Mouse (Mus musculus): ENCODE measurements around the gene Cpne4. TPM values are rescaled to one million over a fixed set of nuclear protein-coding genes. Genes with fewer than 3 reads are reported as not detected.

Cpne4 gene
- 2.7 and 3.3 TPM in 2 replicates for polyA plus RNA-seq (2016; fragmentation: Nextera tagmentation; extraction: Ambion mirVana)

GRCm38 (mm10) chr9:104546986-104547385, at the start of gene Cpne4:
Cpne4 (plus strand) TSS chr9:104547286.
- no peak within 1 kb of the TSS for H3K9ac ChIP-seq
- ATAC-seq (ENCODE audit: insufficient number of reproducible peaks, insufficient read depth, low FRiP score, low TSS enrichment): no peak
- H3K4me1 ChIP-seq: no peaks in the 10 kb centered on the region
- no peak within 1 kb of the TSS for H3K27ac ChIP-seq
- no peaks in the 10 kb centered on the region for H3K27me3 ChIP-seq
- 72% methylated on average over 2 of the region's 2 CpGs for WGBS
- H3K4me3 ChIP-seq: no peak within 1 kb of the TSS
- H3K9me3 ChIP-seq: no peaks in the 10 kb centered on the region
- H3K36me3 ChIP-seq: no peaks in the 10 kb centered on the region
- no peak within 1 kb of the TSS for H3K4me2 ChIP-seq (replicated peaks)

GRCm38 (mm10) chr9:104515187-104515586, 31.9 kb upstream of the Cpne4 start:
- Histone ChIP-seq H3K4me3 (no peak overlapping the region), H3K36me3 (no peaks in the 10 kb centered on the region), H3K9ac (no peak overlapping the region), H3K4me1 (no peaks in the 10 kb centered on the region), H3K9me3 (no peaks in the 10 kb centered on the region), H3K27ac (no peak overlapping the region), H3K4me2 (replicated peaks) (no peak overlapping the region), H3K27me3 (no peaks in the 10 kb centered on the region)
- 78% methylated on average over 6 of the region's 6 CpGs for WGBS
- ATAC-seq (ENCODE audit: insufficient number of reproducible peaks, insufficient read depth, low FRiP score, low TSS enrichment): no peak

DNA sequence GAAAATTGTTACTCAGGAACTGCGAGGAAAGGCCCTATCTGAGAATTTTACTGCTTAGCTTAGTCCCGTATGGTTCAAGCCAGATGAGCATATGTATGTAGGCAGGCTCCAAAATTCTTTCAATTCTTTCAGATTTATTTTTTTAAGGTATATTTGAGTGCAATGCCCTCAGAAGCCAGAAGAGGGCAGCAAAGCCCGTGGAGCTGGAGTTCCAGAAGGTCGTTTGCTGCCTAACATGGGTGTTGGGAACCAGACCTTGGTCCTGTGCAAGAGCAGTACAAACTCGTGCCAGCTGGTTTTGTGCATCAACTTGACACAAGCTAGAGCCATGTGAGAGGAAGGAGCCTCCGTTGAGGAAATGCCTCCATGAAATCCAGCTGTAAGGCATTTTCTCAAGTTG, 11.6 kb upstream of the Cpne4 start:
- Histone ChIP-seq H3K4me1 (no peaks in the 10 kb centered on the region), H3K4me2 (replicated peaks) (no peak overlapping the region), H3K9ac (no peak overlapping the region), H3K36me3 (no peaks in the 10 kb centered on the region), H3K4me3 (no peak overlapping the region), H3K27me3 (no peaks in the 10 kb centered on the region), H3K27ac (no peak overlapping the region), H3K9me3 (no peaks in the 10 kb centered on the region)
- WGBS: 52% methylated on average over 6 of the region's 6 CpGs
- ATAC-seq (ENCODE audit: insufficient number of reproducible peaks, insufficient read depth, low FRiP score, low TSS enrichment): no peak

DNA sequence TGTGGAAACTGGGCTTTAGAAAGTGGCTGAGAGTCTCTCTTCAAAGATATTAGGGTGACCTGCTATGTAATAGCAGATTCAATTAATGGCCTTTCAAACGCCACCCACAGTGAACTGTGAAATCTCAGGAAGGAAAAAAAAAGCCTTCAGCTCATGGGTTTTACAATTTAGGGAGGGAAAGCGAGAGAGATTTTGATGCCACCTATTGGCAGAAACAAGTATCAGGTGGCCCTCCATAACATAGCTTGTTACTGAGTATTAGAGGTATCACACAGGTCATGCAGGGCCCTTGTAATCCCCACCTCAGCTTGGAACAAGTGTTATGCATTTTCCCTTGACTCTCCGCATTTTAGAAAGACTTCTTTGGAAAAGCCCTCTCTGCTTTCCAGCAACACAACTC, 18.7 kb downstream of the Cpne4 start:
- Histone ChIP-seq H3K4me2 (replicated peaks) (no peak overlapping the region), H3K27ac (no peak overlapping the region), H3K4me3 (no peak overlapping the region), H3K36me3 (no peaks in the 10 kb centered on the region), H3K4me1 (no peaks in the 10 kb centered on the region), H3K9me3 (no peaks in the 10 kb centered on the region), H3K27me3 (peaks cover 13% of the 10 kb centered on the region), H3K9ac (no peak overlapping the region)
- WGBS: 50% methylated on average over 3 of the region's 3 CpGs
- no peak for ATAC-seq (ENCODE audit: insufficient number of reproducible peaks, insufficient read depth, low FRiP score, low TSS enrichment)

- no peak for ATAC-seq (ENCODE audit: insufficient number of reproducible peaks, insufficient read depth, low FRiP score, low TSS enrichment)
- Histone ChIP-seq H3K4me2 (replicated peaks) (no peak overlapping the region), H3K9ac (no peak overlapping the region), H3K9me3 (no peaks in the 10 kb centered on the region), H3K4me3 (no peak overlapping the region), H3K4me1 (no peaks in the 10 kb centered on the region), H3K27me3 (peaks cover 19% of the 10 kb centered on the region), H3K36me3 (no peaks in the 10 kb centered on the region), H3K27ac (no peak overlapping the region)
- 83% methylated on average over 5 of the region's 5 CpGs for WGBS
Measured at GRCm38 (mm10) chr9:104566468-104566867, 19.4 kb downstream of the Cpne4 start.

DNA sequence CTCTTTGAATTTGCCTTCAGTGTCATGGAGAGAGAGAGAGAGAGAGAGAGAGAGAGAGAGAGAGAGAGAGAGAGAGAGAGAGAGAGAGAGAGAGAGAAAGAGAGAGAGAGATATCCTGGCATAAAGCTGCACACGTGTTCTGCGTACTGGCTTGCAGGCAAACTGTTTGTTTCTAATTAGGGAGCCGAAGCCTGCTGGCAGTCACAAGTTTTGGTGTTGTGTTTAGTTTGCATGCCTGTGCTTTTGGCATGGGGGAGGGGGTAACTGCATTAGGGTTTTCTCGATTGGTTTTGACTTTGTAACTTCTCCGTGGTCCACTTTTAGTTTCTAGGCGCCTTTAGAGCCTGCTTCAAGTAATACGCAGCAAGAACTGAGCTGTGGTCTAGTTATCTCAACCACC, 20.0 kb downstream of the Cpne4 start:
- Histone ChIP-seq H3K27me3 (peaks cover 19% of the 10 kb centered on the region), H3K4me2 (replicated peaks) (no peak overlapping the region), H3K9ac (no peak overlapping the region), H3K9me3 (no peaks in the 10 kb centered on the region), H3K36me3 (no peaks in the 10 kb centered on the region), H3K4me1 (no peaks in the 10 kb centered on the region), H3K4me3 (no peak overlapping the region), H3K27ac (no peak overlapping the region)
- WGBS: 58% methylated on average over 7 of the region's 7 CpGs
- no peak for ATAC-seq (ENCODE audit: insufficient number of reproducible peaks, insufficient read depth, low FRiP score, low TSS enrichment)

GRCm38 (mm10) chr9:104569480-104570167, 22.5 kb downstream of the Cpne4 start:
- H3K4me3 ChIP-seq: no peak overlapping the region
- peak overlapping the region; percentile 14; the same call in 1 of the 2 replicates for H3K4me2 ChIP-seq (replicated peaks)
- no peak; the same call in 1 of the 2 replicates for ATAC-seq (ENCODE audit: insufficient number of reproducible peaks, insufficient read depth, low FRiP score, low TSS enrichment)
- under 1% methylated on average over 23 of the region's 25 CpGs for WGBS
- H3K36me3 ChIP-seq: no peaks in the 10 kb centered on the region
- no peak overlapping the region for H3K27ac ChIP-seq
- peaks cover 19% of the 10 kb centered on the region for H3K27me3 ChIP-seq
- H3K4me1 ChIP-seq: no peaks in the 10 kb centered on the region
- no peak overlapping the region for H3K9ac ChIP-seq
- H3K9me3 ChIP-seq: no peaks in the 10 kb centered on the region

DNA sequence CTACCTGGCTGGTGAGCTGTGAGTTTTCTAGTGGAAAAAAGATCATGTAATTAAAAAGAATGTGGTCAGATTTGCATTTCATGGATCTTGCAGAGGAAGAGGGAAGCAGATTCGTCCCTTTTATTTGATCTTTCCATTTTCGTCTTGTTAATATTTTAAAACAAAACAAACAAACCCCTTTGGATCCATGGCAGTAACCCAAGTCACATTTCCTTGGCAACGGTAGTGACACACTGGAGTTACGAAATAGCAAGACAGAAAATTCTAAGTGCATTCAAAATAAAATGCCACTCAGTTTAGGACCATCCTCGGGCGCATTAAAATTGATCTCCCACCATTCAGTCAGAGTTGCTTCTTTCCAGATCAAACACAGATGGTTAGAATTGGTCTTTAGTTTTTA, 25.8 kb downstream of the Cpne4 start:
- Histone ChIP-seq H3K27me3 (peaks cover 19% of the 10 kb centered on the region), H3K4me2 (replicated peaks) (no peak overlapping the region), H3K9ac (no peak overlapping the region), H3K9me3 (no peaks in the 10 kb centered on the region), H3K36me3 (no peaks in the 10 kb centered on the region), H3K4me1 (no peaks in the 10 kb centered on the region), H3K27ac (no peak overlapping the region), H3K4me3 (no peak overlapping the region)
- 79% methylated on average over 6 of the region's 6 CpGs for WGBS
- no peak for ATAC-seq (ENCODE audit: insufficient number of reproducible peaks, insufficient read depth, low FRiP score, low TSS enrichment)

DNA sequence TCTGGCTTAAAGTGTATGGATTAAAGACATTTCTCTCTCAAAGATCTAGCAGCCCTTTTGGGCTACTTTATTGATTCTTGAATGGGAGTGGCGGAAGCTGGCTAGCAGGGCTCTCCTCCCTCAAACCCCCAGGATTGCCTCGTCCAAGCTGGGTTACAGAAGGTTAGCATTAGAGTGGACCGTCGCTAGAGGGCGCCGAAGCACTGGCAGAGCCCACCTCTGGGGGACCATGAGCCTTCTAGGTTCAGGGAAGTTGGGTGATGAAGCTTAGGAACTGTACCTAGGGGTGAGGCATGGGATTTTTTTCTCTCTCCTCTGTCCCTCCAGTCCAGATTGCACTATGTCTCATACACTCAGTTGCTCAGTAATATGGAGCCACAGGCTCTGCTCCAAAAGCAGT, 27.4 kb downstream of the Cpne4 start:
- Histone ChIP-seq H3K36me3 (no peaks in the 10 kb centered on the region), H3K9me3 (no peaks in the 10 kb centered on the region), H3K27ac (no peak overlapping the region), H3K4me2 (replicated peaks) (no peak overlapping the region), H3K27me3 (peaks cover 19% of the 10 kb centered on the region), H3K4me1 (no peaks in the 10 kb centered on the region), H3K4me3 (no peak overlapping the region), H3K9ac (no peak overlapping the region)
- no peak for ATAC-seq (ENCODE audit: insufficient number of reproducible peaks, insufficient read depth, low FRiP score, low TSS enrichment)
- whole genome bisulfite sequencing: 2% methylated on average over 6 of the region's 6 CpGs

DNA sequence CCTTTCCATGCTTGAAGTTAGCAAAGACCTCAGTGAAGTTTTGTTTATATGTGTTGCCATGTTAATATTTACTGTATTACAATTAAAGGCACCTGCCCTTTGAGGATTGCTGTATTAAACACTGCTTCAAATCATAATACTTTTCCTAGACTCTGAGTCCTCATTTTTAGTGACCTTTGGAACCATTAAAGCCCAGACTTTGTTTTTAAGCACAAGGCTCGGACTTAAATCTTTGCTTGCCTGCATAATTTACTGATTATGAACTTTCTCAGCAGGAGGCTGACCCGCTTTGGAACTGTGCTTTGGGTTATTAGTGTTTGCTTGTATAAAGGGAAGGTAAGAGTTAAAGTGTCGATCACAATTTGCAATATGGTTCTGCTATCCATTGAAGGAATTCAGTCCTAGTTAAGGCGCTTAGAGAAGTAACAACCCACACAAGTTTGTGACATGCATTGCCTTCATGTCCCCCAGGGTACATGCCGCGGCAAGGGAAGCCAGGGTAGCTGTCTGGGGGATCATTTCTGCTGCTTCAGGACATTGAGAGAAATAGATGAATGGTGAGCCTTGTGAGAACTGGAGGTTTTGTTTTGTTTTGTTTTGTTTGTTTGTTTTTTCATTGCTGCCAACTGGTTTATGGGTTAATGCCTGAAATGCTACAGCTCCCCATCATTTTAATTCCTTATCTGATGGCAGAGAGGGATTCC, 35.0 kb downstream of the Cpne4 start:
- 61% methylated on average over 6 of the region's 6 CpGs for WGBS
- no peak for ATAC-seq (ENCODE audit: insufficient number of reproducible peaks, insufficient read depth, low FRiP score, low TSS enrichment)

DNA sequence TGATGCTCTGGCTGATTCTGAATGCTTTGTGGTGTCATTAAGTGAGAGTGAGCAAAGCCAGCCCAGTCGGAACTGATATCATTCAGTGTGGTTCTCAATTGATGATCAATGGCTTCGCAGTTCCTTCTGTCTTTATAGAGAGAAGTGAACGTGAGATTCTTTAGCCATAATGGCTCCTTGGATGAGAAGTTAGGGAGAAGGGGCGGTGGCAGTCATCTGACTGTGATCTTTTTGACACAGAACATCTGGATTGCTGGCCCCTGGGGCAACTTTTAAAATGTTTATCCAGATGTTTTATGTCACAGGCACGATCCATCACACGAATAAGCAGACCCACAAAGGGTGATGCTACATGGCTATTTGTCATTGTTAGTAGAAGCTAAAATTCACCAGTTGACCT, 35.6 kb downstream of the Cpne4 start:
- Histone ChIP-seq H3K4me1 (no peaks in the 10 kb centered on the region), H3K9me3 (no peaks in the 10 kb centered on the region), H3K27me3 (no peaks in the 10 kb centered on the region), H3K9ac (no peak overlapping the region), H3K4me2 (replicated peaks) (no peak overlapping the region), H3K36me3 (no peaks in the 10 kb centered on the region), H3K4me3 (no peak overlapping the region), H3K27ac (no peak overlapping the region)
- no peak for ATAC-seq (ENCODE audit: insufficient number of reproducible peaks, insufficient read depth, low FRiP score, low TSS enrichment)
- WGBS: 39% methylated on average over 6 of the region's 6 CpGs

More for the DNA sequence above, 35.0 kb downstream of the Cpne4 start:
- Histone ChIP-seq H3K36me3 (no peaks in the 10 kb centered on the region), H3K9me3 (no peaks in the 10 kb centered on the region), H3K27ac (no peak overlapping the region), H3K4me2 (replicated peaks) (no peak overlapping the region), H3K27me3 (no peaks in the 10 kb centered on the region), H3K4me3 (no peak overlapping the region), H3K9ac (no peak overlapping the region), H3K4me1 (no peaks in the 10 kb centered on the region)

- Histone ChIP-seq H3K36me3 (no peaks in the 10 kb centered on the region), H3K4me3 (no peak overlapping the region), H3K27me3 (no peaks in the 10 kb centered on the region), H3K27ac (no peak overlapping the region), H3K4me1 (no peaks in the 10 kb centered on the region), H3K9ac (no peak overlapping the region), H3K4me2 (replicated peaks) (no peak overlapping the region), H3K9me3 (no peaks in the 10 kb centered on the region)
- no peak for ATAC-seq (ENCODE audit: insufficient number of reproducible peaks, insufficient read depth, low FRiP score, low TSS enrichment)
- WGBS: 38% methylated on average over 5 of the region's 5 CpGs
Measured at GRCm38 (mm10) chr9:104594550-104594949, 47.5 kb downstream of the Cpne4 start.

Data from embryonic facial prominence, embryonic 12.5 days (tissue).